Mouse (Mus musculus) heart, postnatal 0 days (tissue): ENCODE results near the gene H2afy.

ENCODE experiments used
- CTCF ChIP-seq: IDR thresholded peaks from 2 replicates; pipeline ENCODE4 v1.5.1; 2016; ENCODE audit warnings: antibody characterized with exemption, control low read depth, low read depth
- EP300 ChIP-seq: IDR thresholded peaks from 2 replicates; pipeline ENCODE4 v1.6.1; 2016; ENCODE audit warnings: antibody characterized with exemption, low read depth

DNA sequence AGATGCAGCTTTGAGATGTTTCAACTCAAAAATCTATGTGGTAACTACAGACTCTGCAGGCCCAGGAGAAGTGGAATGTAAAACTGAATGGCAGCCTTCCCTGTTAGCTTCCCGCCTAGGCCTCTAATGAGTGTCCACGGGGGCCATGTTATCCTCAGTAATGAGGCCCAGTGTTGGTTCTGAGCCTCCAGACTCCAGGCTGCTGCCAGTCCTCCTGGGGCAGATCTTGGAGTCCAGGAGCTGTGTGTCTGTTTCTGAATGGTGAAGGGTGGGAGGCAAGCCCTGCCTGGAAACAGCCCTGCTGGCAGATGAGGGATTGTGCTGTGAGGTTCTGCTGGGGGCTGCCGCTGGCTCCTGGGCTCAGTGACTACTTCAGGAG is 32.2 kb upstream of the H2afy start:
- TF ChIP-seq CTCF (no peak), EP300 (no peak)
